Mouse (Mus musculus) kidney, postnatal 0 days (tissue): ENCODE measurements around the gene Esyt2. TPM values are rescaled to one million over a fixed set of nuclear protein-coding genes. Genes with fewer than 3 reads are reported as not detected.
A peak's percentile ranks its signal among the peaks of the same experiment; 100 is the strongest.

Experiments
- ATAC-seq: fragments of 200-750 bp; cut with Nextera tagmentation; replicated peaks from 2 replicates; pipeline ENCODE4 v1.8.0; 2017; ENCODE audit warnings: low read depth, moderate number of reproducible peaks, moderate TSS enrichment, moderate library complexity; ENCODE audit not compliant: low FRiP score
- DNase-seq: peaks from one replicate; pipeline ENCODE4 v3.0.0-alpha.2; 2016; ENCODE audit warnings: low spot score
- H3K27ac ChIP-seq: fragments of 300-500 bp; sonication (generic); 2 replicates; pipeline ENCODE4 v1.5.1; 2014; ENCODE audit warnings: mild to moderate bottlenecking
- H3K27me3 ChIP-seq: fragments of 300-500 bp; sonication (generic); 2 replicates; pipeline ENCODE4 v1.6.1; 2014; ENCODE audit warnings: low read length, mixed read lengths; ENCODE audit not compliant: insufficient read depth
- H3K36me3 ChIP-seq: fragments of 300-500 bp; sonication (generic); 2 replicates; pipeline ENCODE4 v1.6.1; 2014; ENCODE audit warnings: low read length, mixed read lengths; ENCODE audit not compliant: insufficient read depth
- H3K4me1 ChIP-seq: fragments of 300-500 bp; sonication (generic); replicated peaks from 2 replicates; pipeline ENCODE4 v1.6.1; 2014; ENCODE audit warnings: antibody characterized with exemption, low read length, mixed read lengths; ENCODE audit not compliant: insufficient read depth
- H3K4me2 ChIP-seq: fragments of 300-500 bp; sonication (generic); 2 replicates; pipeline ENCODE4 v1.6.1; 2014; ENCODE audit warnings: mild to moderate bottlenecking, low read length, moderate library complexity, mixed read lengths
- H3K4me3 ChIP-seq: fragments of 300-500 bp; sonication (generic); replicated peaks from 2 replicates; pipeline ENCODE4 v1.5.1; 2014; ENCODE audit warnings: low read depth, low read length
- H3K9ac ChIP-seq: fragments of 300-500 bp; sonication (generic); 2 replicates; pipeline ENCODE4 v1.6.1; 2014; ENCODE audit warnings: low read depth, low read length
- H3K9me3 ChIP-seq: fragments of 300-500 bp; sonication (generic); replicated peaks from 2 replicates; pipeline ENCODE4 v1.6.1; 2016; ENCODE audit warnings: low read length, inconsistent platforms, mixed read lengths
- CTCF ChIP-seq: IDR thresholded peaks from 2 replicates; pipeline ENCODE4 v1.5.1; 2016; ENCODE audit warnings: antibody characterized with exemption, low read depth, mild to moderate bottlenecking, moderate library complexity
- WGBS: fragments of 180-500 bp; shearing (Covaris S2); extraction: QIAGEN DNeasy Blood & Tissue Kit; methylation state at CpG from one replicate; pipeline ENCODE4 v1.1.7; 2014; 5-methylcytosine and 5-hydroxymethylcytosine counted together
- polyA plus RNA-seq: library from polyadenylated mRNA; unstranded; fragments of >200 nt; fragmentation: Nextera tagmentation; extraction: Ambion mirVana; gene quantifications from 2 replicates; pipeline ENCODE4 v1.2.1, GENCODE M21; 2015

Gene Esyt2
- polyA plus RNA-seq = 13.9 and 14.0 TPM in 2 replicates

GRCm38 (mm10) chr12:116280653-116281364, at the start of gene Esyt2:
Gene Esyt2, plus strand, starts transcription at chr12:116281196.
- Histone ChIP-seq H3K4me3 (peak within 1 kb of the TSS; percentile 95), H3K36me3 (no peaks in the 10 kb centered on the region), H3K9me3 (no peaks in the 10 kb centered on the region), H3K4me1 (0 out of 2 replicates have a peak, but pooled peaks cover 3% of the 10 kb centered on the region), H3K27ac (peak within 1 kb of the TSS; percentile 90), H3K9ac (peak within 1 kb of the TSS; percentile 94), H3K4me2 (peak within 1 kb of the TSS; percentile 89), H3K27me3 (no peaks in the 10 kb centered on the region)
- ATAC-seq (peak; percentile 98), DNase-seq (peak; percentile 99)
- WGBS = under 1% methylated on average over 52 of the region's 68 CpGs
- peak; percentile 50; the same call in 1 of the 2 replicates for TF ChIP-seq CTCF

GRCm38 (mm10) chr12:116231612-116232011, 49.4 kb upstream of the Esyt2 start:
- H3K4me2 ChIP-seq = peak overlapping the region; percentile 23; the same call in 1 of the 2 replicates
- H3K4me1 ChIP-seq = no peaks in the 10 kb centered on the region
- H3K36me3 ChIP-seq = peaks cover 3% of the 10 kb centered on the region; the same call in 1 of the 2 replicates
- H3K27me3 ChIP-seq = no peaks in the 10 kb centered on the region
- no peak overlapping the region for H3K27ac ChIP-seq
- peak; percentile 58 for DNase-seq
- no peak overlapping the region for H3K9ac ChIP-seq
- H3K4me3 ChIP-seq = no peak overlapping the region
- WGBS = 42% methylated on average over 12 of the region's 12 CpGs
- TF ChIP-seq CTCF = no peak
- ATAC-seq = peak; percentile 57; the same call in 1 of the 2 replicates
- H3K9me3 ChIP-seq = no peaks in the 10 kb centered on the region

- DNase-seq (no peak), ATAC-seq (no peak)
- H3K9me3 ChIP-seq = no peaks in the 10 kb centered on the region
- H3K4me2 ChIP-seq = no peak overlapping the region
- H3K27me3 ChIP-seq = no peaks in the 10 kb centered on the region
- no peak for TF ChIP-seq CTCF
- no peak overlapping the region for H3K9ac ChIP-seq
- H3K36me3 ChIP-seq = peaks cover 3% of the 10 kb centered on the region; the same call in 1 of the 2 replicates
- no peak overlapping the region for H3K4me3 ChIP-seq
- 94% methylated on average over 1 of the region's 1 CpGs for WGBS
- no peaks in the 10 kb centered on the region for H3K4me1 ChIP-seq
- H3K27ac ChIP-seq = no peak overlapping the region
Measured at GRCm38 (mm10) chr12:116232061-116232460, 48.9 kb upstream of the Esyt2 start.

GRCm38 (mm10) chr12:116235356-116235755, 45.6 kb upstream of the Esyt2 start:
- no peak overlapping the region for H3K4me3 ChIP-seq
- DNase-seq (peak; percentile 3), ATAC-seq (no peak)
- TF ChIP-seq CTCF = peak; percentile 54
- H3K27me3 ChIP-seq = no peaks in the 10 kb centered on the region
- H3K4me1 ChIP-seq = no peaks in the 10 kb centered on the region
- H3K9ac ChIP-seq = no peak overlapping the region
- H3K36me3 ChIP-seq = no peaks in the 10 kb centered on the region
- no peaks in the 10 kb centered on the region for H3K9me3 ChIP-seq
- H3K4me2 ChIP-seq = no peak overlapping the region
- H3K27ac ChIP-seq = no peak overlapping the region
- 78% methylated on average over 4 of the region's 4 CpGs for WGBS

GRCm38 (mm10) chr12:116236658-116237057, 44.3 kb upstream of the Esyt2 start:
- H3K27me3 ChIP-seq = no peaks in the 10 kb centered on the region
- H3K4me3 ChIP-seq = no peak overlapping the region
- 0 out of 2 replicates have a peak, but pooled peaks cover 4% of the 10 kb centered on the region for H3K36me3 ChIP-seq
- no peak for ATAC-seq
- 83% methylated on average over 3 of the region's 3 CpGs for WGBS
- H3K27ac ChIP-seq = no peak overlapping the region
- H3K9me3 ChIP-seq = no peaks in the 10 kb centered on the region
- no peak overlapping the region for H3K9ac ChIP-seq
- no peaks in the 10 kb centered on the region for H3K4me1 ChIP-seq
- no peak for DNase-seq
- no peak for TF ChIP-seq CTCF
- H3K4me2 ChIP-seq = no peak overlapping the region

- 0 out of 2 replicates have a peak, but pooled peaks cover 8% of the 10 kb centered on the region for H3K36me3 ChIP-seq
- no peak for TF ChIP-seq CTCF
- DNase-seq = no peak
Measured at GRCm38 (mm10) chr12:116238370-116238769, 42.6 kb upstream of the Esyt2 start.

More at GRCm38 (mm10) chr12:116238370-116238769, 42.6 kb upstream of the Esyt2 start:
- no peak overlapping the region for H3K4me3 ChIP-seq
- no peaks in the 10 kb centered on the region for H3K9me3 ChIP-seq
- no peak overlapping the region for H3K4me2 ChIP-seq
- no peak overlapping the region for H3K9ac ChIP-seq
- H3K27me3 ChIP-seq = no peaks in the 10 kb centered on the region
- H3K4me1 ChIP-seq = no peaks in the 10 kb centered on the region
- ATAC-seq = no peak
- H3K27ac ChIP-seq = no peak overlapping the region
